Mouse (Mus musculus): ENCODE data around the gene Snd1.

Gene Snd1

GRCm38 (mm10) chr6:28635092-28635491, 160.2 kb downstream of the Snd1 start:
- DNase-seq (ENCODE audit: low spot score in 2 of 2): no peak

GRCm38 (mm10) chr6:28635531-28636348, 160.8 kb downstream of the Snd1 start:
- no peak for DNase-seq (ENCODE audit: low spot score in 2 of 2)

GRCm38 (mm10) chr6:28640088-28640487, 165.1 kb downstream of the Snd1 start:
- DNase-seq (ENCODE audit: low spot score in 2 of 2): no peak

GRCm38 (mm10) chr6:28642909-28643308, 168.0 kb downstream of the Snd1 start:
- DNase-seq (ENCODE audit: low spot score in 2 of 2): no peak

GRCm38 (mm10) chr6:28645231-28645630, 170.3 kb downstream of the Snd1 start:
- DNase-seq (ENCODE audit: low spot score in 2 of 2): no peak

GRCm38 (mm10) chr6:28656511-28656910, 181.6 kb downstream of the Snd1 start:
- DNase-seq (ENCODE audit: low spot score in 2 of 2): no peak

- DNase-seq (ENCODE audit: low spot score in 2 of 2): no peak
Measured at GRCm38 (mm10) chr6:28663004-28663403, 188.1 kb downstream of the Snd1 start.

- DNase-seq (ENCODE audit: low spot score in 2 of 2): no peak
Measured at GRCm38 (mm10) chr6:28663670-28664069, 188.7 kb downstream of the Snd1 start.

GRCm38 (mm10) chr6:28664716-28665115, 189.8 kb downstream of the Snd1 start:
- no peak for DNase-seq (ENCODE audit: low spot score in 2 of 2)

GRCm38 (mm10) chr6:28667586-28667985, 192.6 kb downstream of the Snd1 start:
- DNase-seq (ENCODE audit: low spot score in 2 of 2): no peak

- DNase-seq (ENCODE audit: low spot score in 2 of 2): no peak
Measured at GRCm38 (mm10) chr6:28669251-28669650, 194.3 kb downstream of the Snd1 start.

- no peak for DNase-seq (ENCODE audit: low spot score in 2 of 2)
Measured at GRCm38 (mm10) chr6:28672388-28672787, 197.4 kb downstream of the Snd1 start.

- no peak for DNase-seq (ENCODE audit: low spot score in 2 of 2)
Measured at GRCm38 (mm10) chr6:28674686-28675085, 199.7 kb downstream of the Snd1 start.

- no peak for DNase-seq (ENCODE audit: low spot score in 2 of 2)
Measured at GRCm38 (mm10) chr6:28678896-28679295, 204.0 kb downstream of the Snd1 start.

GRCm38 (mm10) chr6:28680537-28680936, 205.6 kb downstream of the Snd1 start:
- no peak for DNase-seq (ENCODE audit: low spot score in 2 of 2)

- DNase-seq (ENCODE audit: low spot score in 2 of 2): no peak
Measured at GRCm38 (mm10) chr6:28681521-28682457, 206.8 kb downstream of the Snd1 start.

- DNase-seq (ENCODE audit: low spot score in 2 of 2): no peak
Measured at GRCm38 (mm10) chr6:28685052-28685451, 210.1 kb downstream of the Snd1 start.

GRCm38 (mm10) chr6:28685745-28686144, 210.8 kb downstream of the Snd1 start:
- no peak for DNase-seq (ENCODE audit: low spot score in 2 of 2)

GRCm38 (mm10) chr6:28687776-28688175, 212.8 kb downstream of the Snd1 start:
- DNase-seq (ENCODE audit: low spot score in 2 of 2): no peak

GRCm38 (mm10) chr6:28692659-28693058, 217.7 kb downstream of the Snd1 start:
- no peak for DNase-seq (ENCODE audit: low spot score in 2 of 2)

GRCm38 (mm10) chr6:28697214-28697613, 222.3 kb downstream of the Snd1 start:
- no peak for DNase-seq (ENCODE audit: low spot score in 2 of 2)

GRCm38 (mm10) chr6:28704612-28705011, 229.7 kb downstream of the Snd1 start:
- DNase-seq (ENCODE audit: low spot score in 2 of 2): no peak
